Mouse (Mus musculus) CD4-positive, CD25-positive, alpha-beta regulatory T cell, adult 2 months (primary cell): ENCODE measurements around the gene Pacrg.

Experiments
- DNase-seq: peaks from one replicate; pipeline ENCODE4 v3.0.0-alpha.2; 2012; ENCODE audit warnings: low read depth, low spot score

Pacrg gene

GRCm38 (mm10) chr17:10740083-10740482, 100.0 kb downstream of the Pacrg start:
- no peak for DNase-seq

DNA sequence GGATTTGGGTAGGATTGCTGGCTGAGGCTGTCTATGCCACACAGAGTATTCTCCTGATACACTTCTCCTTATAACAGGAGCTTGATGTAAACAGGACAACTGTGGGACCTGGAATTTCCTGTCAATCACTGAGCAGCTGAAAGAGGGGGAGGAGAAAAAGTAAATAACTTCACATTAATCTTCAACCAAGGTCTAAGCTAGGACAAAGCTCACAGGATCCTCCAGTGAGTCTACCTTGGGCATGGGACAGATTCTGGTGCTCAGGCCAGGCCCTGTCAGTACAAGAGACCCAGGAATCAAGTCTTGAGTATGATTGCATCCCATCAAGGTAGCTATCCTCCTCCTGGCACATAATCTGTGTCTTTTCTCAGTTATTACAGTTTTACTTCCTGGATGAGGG, 102.1 kb downstream of the Pacrg start:
- no peak for DNase-seq

DNA sequence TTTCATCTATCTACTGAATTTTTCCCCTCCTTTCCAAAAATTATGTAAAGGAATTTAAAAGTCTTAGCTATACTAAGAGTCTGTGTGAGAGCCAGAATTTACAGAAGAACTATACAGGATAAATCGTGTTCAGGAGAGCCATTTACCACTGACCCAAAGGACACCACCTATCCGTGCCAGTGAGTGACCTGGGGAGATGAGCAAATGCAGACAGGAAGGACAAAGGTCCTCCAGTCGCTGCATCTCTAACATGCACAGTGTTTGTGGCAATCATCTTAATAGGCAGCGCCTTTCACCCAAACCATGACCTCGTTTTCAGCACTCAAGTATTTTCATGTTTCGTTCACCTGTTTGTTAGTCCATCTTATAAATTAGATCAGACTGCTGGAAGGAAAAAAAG, 105.4 kb downstream of the Pacrg start:
- no peak for DNase-seq

- no peak for DNase-seq
Measured at GRCm38 (mm10) chr17:10732303-10733048, 107.6 kb downstream of the Pacrg start.

DNA sequence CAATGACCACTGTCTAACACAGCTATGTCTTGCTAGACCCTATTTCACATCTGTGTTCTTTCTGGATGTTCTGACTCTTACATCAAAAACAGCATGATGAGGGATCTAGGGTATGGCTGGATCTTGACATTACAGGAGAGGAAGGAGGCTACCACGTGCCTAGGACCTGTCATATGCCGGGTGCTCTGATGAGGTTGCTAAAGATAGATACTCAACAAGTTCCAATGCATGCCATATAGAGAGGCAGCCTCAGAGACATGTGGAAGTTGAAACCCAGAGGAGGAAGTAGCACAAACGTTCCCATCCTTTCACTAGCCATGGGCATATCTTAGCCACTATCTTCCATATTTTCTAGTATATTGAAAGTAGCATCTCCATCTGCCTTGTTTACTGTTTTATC, 115.3 kb downstream of the Pacrg start:
- DNase-seq: no peak

- no peak for DNase-seq
Measured at GRCm38 (mm10) chr17:10721562-10721961, 118.5 kb downstream of the Pacrg start.

DNA sequence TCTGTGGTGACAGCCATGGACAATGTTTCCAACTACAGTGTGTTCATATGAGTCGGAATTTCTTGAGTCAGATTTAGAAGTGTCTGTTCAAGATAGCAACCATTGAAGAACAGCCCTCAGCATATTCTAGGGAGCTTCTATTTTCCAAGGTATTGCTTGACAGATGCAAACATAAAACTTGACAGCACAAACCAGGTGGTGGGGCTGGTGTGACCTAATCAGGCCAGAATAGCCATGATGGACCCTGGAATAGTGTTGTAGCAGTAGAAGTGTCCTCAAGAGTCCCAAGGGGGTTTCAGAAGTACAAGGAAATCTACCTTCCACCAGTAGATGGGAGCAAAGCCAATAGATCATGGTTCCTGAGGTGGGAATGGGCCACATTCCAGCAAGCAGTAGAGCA, 123.0 kb downstream of the Pacrg start:
- DNase-seq: no peak

DNA sequence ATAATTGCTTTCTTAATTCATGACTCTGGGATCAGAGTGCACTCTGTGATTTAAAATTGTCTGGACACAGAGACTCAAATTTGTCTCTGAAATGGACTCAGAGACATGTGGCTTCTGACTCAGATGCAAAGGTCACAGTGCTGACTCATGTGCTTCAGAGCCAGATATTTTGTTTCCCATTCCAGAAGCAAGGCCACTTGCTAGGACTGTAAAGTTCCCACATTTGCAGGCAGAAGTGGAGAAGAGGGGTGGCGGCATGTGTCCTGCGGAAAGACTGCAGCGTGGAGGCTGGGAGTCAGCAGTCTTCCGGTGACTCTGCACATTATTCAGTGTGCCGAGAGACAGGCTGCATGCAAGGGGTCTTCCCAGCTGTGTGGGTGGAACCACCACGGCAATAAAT, 137.3 kb downstream of the Pacrg start:
- DNase-seq: no peak

DNA sequence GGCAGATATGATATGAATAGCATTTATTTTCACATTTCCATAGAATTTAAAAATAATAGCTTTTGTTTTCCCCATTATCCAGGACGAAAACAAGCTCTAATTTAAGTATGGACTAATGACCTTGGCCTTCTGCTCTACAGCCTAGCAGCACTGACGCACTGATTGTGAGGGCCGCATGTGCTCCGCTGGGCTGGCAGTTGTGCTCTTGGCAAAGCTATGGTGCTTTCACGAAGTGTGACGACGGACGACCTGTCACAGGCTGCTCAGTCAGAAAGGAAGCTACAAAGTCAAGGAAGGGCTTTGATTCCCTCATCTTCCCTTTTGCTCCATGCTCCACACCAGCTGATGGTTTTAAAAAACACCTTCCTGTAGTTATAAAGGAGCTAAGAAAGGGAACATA, 142.1 kb downstream of the Pacrg start:
- no peak for DNase-seq

GRCm38 (mm10) chr17:10695421-10695820, 144.7 kb downstream of the Pacrg start:
- no peak for DNase-seq

- DNase-seq: no peak
Measured at GRCm38 (mm10) chr17:10677098-10677497, 163.0 kb downstream of the Pacrg start.

- no peak for DNase-seq
Measured at GRCm38 (mm10) chr17:10675536-10675935, 164.6 kb downstream of the Pacrg start.

- DNase-seq: no peak
Measured at GRCm38 (mm10) chr17:10675048-10675447, 165.1 kb downstream of the Pacrg start.

DNA sequence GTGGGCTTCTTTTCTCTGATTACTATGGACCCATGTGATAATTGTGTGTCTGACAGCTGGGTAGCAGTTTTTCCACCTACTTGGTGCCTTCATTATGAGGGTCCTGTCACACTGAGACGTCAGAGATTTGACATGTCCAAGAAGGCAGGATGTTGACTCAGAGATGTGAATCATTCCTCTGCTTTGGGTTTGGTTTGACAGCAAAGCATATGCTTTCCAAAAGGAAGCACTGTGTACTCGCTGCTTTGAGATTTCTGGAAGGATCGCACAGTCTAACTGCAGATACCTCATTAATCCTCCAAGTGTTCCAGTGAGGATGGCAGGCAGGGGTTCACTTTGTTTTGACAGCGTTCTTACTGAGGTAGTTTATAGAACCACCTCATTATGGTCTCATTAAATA, 178.8 kb downstream of the Pacrg start:
- DNase-seq: no peak

- DNase-seq: no peak
Measured at GRCm38 (mm10) chr17:10643604-10644003, 196.5 kb downstream of the Pacrg start.

- DNase-seq: no peak
Measured at GRCm38 (mm10) chr17:10639816-10640215, 200.3 kb downstream of the Pacrg start.

DNA sequence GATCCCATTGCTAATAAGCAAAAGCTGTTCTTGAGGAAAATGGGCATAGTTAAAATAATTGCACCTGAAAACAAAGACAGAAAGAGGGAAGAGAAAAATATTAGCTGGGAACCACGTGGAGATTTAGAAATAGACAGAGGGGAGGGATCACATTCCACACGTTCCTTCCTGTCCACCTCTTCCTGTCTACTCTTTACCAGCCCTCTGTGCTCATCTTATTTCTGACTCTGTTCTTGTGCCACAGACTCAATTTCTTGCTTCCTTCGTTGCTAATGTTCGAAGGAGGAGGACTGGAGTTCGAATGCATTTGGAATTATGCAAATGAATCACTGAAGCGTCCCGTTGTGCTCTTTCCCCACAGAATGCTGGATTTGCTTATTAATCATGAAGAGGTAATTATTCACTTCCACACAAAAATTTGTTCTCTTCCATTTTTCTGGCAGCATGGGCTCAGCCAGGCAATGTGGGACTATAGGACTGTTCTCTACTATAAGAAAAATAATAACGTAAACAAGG, 204.1 kb downstream of the Pacrg start:
- DNase-seq: no peak

- no peak for DNase-seq
Measured at GRCm38 (mm10) chr17:10635470-10635869, 204.6 kb downstream of the Pacrg start.

DNA sequence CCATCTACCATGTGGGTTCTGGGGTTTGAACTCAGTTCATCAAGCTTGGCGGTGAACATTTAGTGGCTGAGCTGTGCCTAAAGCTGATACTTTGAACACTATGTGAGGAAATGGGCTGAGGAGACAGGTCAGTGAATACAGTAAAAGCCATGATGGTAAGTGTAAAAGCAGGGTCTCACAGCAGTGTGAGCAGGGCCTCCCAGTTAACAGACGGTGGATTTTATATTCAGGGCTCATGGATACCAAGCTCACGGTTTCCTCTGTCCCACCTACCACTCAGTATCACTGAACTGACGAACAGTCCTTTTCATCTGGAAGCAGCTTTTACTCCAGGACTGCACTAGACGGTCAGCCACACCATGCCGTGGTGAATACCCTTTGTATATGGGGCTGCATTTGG, 205.1 kb downstream of the Pacrg start:
- no peak for DNase-seq

- no peak for DNase-seq
Measured at GRCm38 (mm10) chr17:10633769-10634168, 206.3 kb downstream of the Pacrg start.

DNA sequence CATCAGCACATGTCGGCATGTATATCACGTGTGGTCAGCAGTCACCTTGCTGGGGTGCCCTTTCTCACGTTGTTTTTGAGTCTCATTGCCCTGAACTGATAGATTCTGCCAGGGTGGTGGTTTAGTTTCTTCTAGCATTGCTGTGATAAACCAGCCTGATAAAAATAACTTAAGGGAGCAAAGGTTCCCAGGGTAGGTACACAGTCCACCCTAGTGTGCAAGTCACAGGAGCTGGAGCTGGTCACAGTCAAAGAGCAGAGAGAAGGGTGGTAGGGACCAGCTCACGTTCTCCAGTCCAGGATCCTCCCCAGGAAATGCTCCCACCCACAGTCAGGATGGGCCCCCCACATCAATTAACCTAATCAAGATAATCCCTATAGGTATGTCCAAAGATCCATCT, 211.9 kb downstream of the Pacrg start:
- no peak for DNase-seq

GRCm38 (mm10) chr17:10627476-10627875, 212.6 kb downstream of the Pacrg start:
- DNase-seq: no peak

DNA sequence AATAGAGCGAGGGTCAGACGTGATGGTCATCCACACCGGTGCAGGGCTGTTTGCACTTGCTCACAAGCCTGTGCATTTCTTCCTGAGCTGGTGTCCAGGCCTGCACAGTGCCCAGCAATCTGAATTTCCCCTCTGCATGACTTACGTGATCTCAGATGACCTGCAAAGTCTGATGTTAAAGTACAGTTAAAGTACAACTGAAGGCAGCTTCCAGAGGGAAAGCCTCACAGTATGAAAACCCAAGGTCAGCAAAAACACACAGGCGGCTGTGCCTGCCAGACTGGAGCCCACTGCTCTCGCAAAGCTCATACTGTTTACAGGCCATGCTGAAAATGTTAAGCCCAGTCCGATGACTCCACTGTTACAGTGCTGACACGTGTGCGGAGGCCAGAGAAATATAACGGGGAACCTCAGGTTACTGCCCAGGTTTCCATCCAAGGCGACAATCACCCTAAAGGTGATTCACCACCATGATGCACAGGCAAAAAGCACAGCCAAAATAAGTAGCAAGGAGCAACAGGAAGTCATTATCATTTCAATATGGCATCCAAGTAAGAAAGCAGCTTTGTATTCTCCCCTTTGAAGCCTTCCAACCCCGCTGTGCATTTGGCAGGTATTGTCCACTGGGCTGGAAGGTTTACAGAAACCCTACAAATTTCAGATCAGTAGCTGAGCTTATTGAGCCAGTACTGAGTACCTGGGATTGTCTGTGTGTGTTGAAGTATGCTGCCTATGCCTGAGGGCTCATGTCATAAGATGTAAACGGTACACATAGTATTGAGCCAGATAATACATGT, 213.6 kb downstream of the Pacrg start:
- no peak for DNase-seq
